Mouse (Mus musculus) neutrophil, adult 5-6 weeks (primary cell): ENCODE results near the gene Spaca3. TPM values are rescaled to one million over a fixed set of nuclear protein-coding genes. Genes with fewer than 3 reads are reported as not detected.
A peak's percentile ranks its signal among the peaks of the same experiment; 100 is the strongest.

Experiments used
- ATAC-seq: fragments of 151-379, 151-347 bp; 2 replicates; pipeline ENCODE4 v1.8.0; 2017; ENCODE audit warnings: mild to moderate bottlenecking, moderate TSS enrichment; ENCODE audit not compliant: insufficient number of reproducible peaks, poor library complexity, low FRiP score, severe bottlenecking; ENCODE audit errors: extremely low read depth
- total RNA-seq: library from RNA; stranded (forward); fragments of 200-1000 nt; gene quantifications from 2 replicates; pipeline ENCODE4 v1.2.3, GENCODE M21; 2017

The Spaca3 gene
- total RNA-seq = not detected in 2 replicates

- no peak for ATAC-seq
These were observed at the start of gene Spaca3 for GRCm38 (mm10) chr11:80858065-80858464. TSS of gene Spaca3 (plus strand) at chr11:80858365.

DNA sequence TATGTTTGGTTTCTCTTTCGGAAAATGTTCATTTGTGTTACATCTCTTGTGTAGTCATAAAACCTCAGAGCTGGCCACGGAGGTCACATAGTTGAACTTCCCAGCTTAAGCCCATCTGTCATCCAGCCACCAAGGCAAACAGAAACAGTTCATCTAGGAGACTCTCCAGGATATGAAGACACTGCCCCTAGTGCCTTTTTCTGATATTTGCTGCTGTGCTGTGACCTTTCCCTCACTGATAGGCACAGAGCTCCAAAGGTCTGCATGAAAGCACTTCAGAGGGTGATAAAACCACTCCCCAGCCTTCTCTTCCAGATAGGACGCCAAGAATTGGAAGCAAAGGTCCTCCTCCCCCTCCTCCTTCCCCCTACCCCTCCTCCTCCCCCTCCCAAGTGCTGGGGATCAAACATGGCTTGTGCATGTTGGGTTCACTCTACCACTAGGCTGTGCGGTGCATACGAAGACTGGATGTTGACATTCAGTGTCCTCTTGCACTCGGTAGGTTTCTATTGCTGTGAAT is 49.6 kb upstream of the Spaca3 start:
- ATAC-seq = no peak

DNA sequence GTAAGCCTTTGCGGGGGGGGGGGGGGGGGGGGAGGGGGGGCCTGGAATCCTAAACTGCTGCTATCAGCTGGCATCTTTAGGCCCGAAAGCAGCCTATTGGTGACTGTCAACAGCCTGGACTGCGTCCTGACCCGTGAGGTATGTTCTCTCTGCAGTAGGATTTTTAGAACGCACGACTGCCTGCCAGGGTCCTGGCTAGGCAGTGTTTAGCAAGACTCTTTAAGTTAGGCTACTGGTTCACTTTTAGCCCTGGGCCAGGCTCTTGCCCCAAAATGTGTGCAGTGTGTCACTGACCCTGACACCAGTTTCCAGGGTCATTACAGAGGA is 48.5 kb upstream of the Spaca3 start:
- ATAC-seq = no peak

GRCm38 (mm10) chr11:80809993-80810821 is 48.0 kb upstream of the Spaca3 start, which contains the start of gene Tmem98:
TSS of gene Tmem98 (plus strand) at chr11:80810175.
- ATAC-seq = no peak

DNA sequence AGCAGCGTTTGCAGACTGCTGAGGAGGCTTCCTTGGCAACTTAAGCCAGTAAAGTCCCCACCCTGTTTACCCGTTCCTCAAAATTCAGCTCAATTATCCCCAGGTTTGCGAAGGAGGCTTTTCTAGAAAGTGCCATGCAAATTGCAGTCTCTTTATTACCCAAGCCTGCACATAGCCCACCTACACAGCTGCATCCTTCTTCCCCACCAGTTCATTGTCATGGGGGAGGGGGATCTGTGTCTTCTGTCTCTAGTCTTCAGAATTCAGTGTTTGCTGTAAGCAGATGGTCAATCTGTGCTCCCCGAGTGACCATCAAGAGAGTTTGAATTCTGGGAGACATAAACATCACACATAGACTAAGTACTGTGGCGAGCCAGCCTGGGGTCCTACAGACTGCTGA is 47.0 kb upstream of the Spaca3 start:
- no peak for ATAC-seq

- no peak for ATAC-seq
These were observed 42.8 kb upstream of the Spaca3 start for GRCm38 (mm10) chr11:80815354-80815753.

DNA sequence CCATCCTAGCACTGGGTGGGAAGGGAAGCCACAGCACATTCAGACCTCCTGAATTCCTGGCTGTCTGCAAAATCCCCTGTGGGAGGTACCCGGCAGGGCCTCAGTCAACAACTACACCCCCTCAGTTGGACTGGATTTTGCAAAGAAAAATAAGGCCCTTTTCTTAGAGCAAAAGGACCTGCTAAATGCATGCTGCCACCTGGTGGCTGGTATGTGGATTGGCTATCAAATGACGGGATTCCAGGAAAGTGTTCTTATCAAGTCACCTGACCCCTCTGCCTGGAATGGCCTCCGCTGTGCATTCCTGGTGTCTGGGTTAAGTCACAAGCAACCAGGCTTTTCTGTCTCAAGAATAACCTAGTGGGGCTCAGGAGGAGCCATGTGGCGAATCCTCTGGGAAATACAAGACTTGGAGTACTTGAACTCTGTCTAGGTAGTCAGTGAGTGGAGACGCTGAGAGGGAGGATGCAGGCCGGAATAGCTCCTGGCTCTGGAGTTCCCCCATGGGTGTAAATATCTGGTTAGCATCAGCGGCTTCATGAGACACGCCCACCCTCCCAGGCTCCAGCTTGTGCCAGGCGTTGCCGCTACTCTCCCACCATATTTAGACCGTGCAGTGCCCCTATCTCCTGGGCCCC is 40.0 kb upstream of the Spaca3 start:
- ATAC-seq = 0 out of 2 replicates have a peak, but pooled peaks have one; percentile 16

DNA sequence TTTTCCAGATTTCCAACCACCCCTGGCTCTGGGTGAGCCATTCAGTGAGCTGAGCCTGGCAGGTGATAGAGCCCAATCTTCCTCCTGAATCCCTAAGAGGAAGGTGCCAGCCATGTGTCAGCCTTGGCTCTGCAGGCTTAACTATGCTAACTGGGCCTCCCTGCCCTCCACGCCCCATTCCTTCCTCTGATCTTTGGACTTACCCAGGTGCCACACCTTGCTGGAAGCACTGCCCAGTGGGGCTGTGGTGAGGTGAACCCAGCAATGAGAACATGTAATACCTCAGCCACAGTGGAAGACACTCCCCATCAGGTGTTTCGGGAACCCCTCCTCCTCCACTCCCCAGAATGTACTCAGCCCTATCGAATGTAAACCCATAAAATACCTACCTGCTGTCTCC is 38.1 kb upstream of the Spaca3 start:
- no peak for ATAC-seq

- ATAC-seq = no peak
These were observed 36.9 kb upstream of the Spaca3 start for GRCm38 (mm10) chr11:80821296-80821695.

DNA sequence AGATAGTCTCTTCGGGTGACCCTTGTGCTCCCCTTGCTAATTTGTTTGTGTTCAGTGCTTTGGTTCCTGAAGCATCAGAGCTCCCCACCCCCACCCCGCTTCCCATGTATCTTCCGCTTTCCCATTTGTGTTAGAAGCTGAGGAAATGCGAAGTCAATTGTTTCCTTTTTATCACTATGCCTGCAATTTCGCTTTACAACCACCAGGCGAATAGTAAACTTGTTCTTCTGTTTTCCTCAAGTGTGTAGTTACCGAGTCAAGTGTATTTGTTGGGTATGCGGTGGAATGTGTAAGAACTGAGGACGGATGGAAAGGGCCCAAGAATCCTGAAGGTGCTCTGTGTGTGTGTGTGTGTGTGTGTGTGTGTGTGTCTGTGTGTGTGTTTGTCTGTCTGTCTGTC is 36.4 kb upstream of the Spaca3 start:
- no peak for ATAC-seq

- ATAC-seq = no peak
These were observed 22.8 kb upstream of the Spaca3 start for GRCm38 (mm10) chr11:80835395-80835794.

- ATAC-seq = no peak
These were observed 22.3 kb upstream of the Spaca3 start for GRCm38 (mm10) chr11:80835841-80836240.

GRCm38 (mm10) chr11:80838724-80839123 is 19.4 kb upstream of the Spaca3 start:
- ATAC-seq = no peak

DNA sequence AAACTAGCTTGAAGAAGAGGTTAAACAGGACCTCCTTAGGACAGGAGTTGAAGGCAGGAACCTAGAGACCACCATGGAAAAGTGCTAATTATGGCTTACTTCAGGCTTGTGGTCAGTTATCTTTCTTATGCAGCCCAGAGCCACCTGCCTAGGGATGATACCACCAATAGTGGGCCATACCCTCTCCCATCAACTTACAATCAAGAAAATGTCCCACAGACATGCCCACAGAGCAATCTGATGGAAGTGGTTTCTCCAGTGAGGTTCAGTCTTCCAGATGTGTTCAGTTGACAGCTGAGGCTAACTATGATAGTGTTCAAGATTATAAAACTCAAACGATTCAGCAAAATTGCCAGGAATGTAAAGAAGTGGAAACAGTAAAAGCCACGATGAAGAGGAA is 14.7 kb upstream of the Spaca3 start:
- ATAC-seq = no peak

DNA sequence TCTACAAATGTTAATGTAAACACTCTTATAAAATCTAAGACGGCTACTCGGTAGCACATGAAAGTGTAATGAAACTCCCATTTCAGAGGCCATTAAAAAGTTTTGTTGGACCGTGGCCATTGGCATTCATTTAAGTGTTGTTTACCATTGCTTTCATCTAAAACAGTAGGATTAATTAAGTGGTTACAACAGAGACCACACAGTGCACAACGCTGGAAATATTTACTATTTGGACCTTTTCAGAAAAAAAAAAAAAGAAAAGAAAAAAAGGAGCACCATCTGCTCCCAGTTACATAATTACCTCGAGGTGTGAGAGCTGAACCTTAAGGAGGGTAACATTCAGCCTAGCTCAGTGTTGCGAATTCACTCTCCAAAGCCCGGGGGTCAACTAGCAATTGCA is 12.7 kb upstream of the Spaca3 start:
- no peak for ATAC-seq

- ATAC-seq = no peak
These were observed 12.1 kb upstream of the Spaca3 start for GRCm38 (mm10) chr11:80846115-80846514.

- ATAC-seq = no peak
These were observed 10.0 kb upstream of the Spaca3 start for GRCm38 (mm10) chr11:80848131-80848530.

DNA sequence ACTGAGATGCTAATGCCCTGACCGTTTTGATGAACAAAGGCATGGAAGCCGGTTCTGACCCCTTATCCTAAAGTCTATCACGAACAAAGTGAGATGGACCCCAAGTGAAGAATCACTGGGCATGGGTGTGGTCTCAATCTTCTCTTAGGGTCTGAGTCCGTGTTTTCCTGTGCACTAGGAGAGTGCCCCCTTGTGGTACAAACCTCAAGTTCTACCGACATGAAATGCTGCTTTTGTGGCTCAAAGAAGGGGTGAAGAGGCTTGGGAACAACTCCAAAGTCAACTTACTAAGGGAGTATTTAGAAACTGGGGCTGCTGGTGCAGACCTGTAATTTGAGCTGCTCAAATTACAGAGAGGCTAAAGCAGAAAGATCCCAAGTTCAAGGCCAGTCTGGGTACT is 6.3 kb upstream of the Spaca3 start:
- ATAC-seq = no peak

- ATAC-seq = no peak
These were observed 5.2 kb upstream of the Spaca3 start for GRCm38 (mm10) chr11:80853014-80853413.

GRCm38 (mm10) chr11:80854430-80854829 is 3.7 kb upstream of the Spaca3 start:
- no peak for ATAC-seq
